In the genomic region with DNA sequence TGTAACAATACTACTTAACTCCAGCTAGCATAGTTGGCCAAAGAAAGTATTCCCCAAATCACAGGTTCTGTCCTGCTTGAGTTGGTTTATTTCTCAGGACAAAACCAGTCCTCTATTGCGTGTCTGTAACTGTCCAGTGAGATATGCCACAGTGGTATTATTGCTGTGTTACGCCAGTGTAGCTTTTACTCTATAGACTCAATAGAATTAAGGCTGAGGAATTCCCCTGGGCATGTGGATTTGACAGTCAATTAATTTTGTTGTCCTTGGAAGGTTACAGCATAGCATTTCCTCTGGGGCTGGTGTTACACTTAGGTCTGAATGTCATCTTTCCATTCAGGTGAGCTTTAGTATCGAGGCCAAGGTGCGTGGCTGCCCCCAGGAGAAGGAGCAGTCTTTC, we compare ENCODE assay signal across 31 mouse cellular contexts. TPM values are rescaled to one million over a fixed set of nuclear protein-coding genes. Genes with fewer than 3 reads are reported as not detected.
"Had no signal": no experiment of that assay in that cellular context is flagged by ENCODE, and none has a peak within 500 bp of the region (broad histone marks: within the 10 kb centered on the region; RNA-seq: fewer than 3 reads in every experiment).

No protein-coding gene starts in this region.

- H3K27ac ChIP-seq: heart, embryonic 10.5 days; hindbrain, embryonic 14.5 days; kidney, embryonic 15.5 days; kidney, postnatal 0 days; limb, embryonic 13.5 days; limb, embryonic 15.5 days; liver, embryonic 12.5 days had no signal

- H3K27me3 ChIP-seq: heart, embryonic 12.5 days; kidney, embryonic 15.5 days; limb, embryonic 13.5 days; limb, embryonic 15.5 days; liver, embryonic 12.5 days had no signal

- DNase-seq: gastrocnemius, postnatal 14 days; gastrocnemius, postnatal 36 days; heart, adult 18-20 months; heart, postnatal 10 days; heart, postnatal 4 days; kidney, adult 11 months; kidney, adult 2 months; kidney, adult 9 months; kidney, postnatal 14 days; kidney, postnatal 36 days; layer of hippocampus, adult 9-11 months; layer of hippocampus, postnatal 36 days had no signal

- H3K9me3 ChIP-seq: heart, embryonic 10.5 days; heart, embryonic 12.5 days; kidney, embryonic 15.5 days; limb, embryonic 13.5 days; limb, embryonic 15.5 days; liver, embryonic 12.5 days had no signal

- H3K36me3 ChIP-seq: kidney, embryonic 15.5 days; limb, embryonic 13.5 days; limb, embryonic 15.5 days; liver, embryonic 12.5 days had no signal

- ATAC-seq: hindbrain, embryonic 16.5 days; inflammation-experienced regulatory T-cells, adult 6 months; intestine, embryonic 16.5 days; liver, embryonic 12.5 days had no signal

- H3K4me3 ChIP-seq: heart, embryonic 10.5 days; heart, embryonic 12.5 days; kidney, embryonic 15.5 days; limb, embryonic 13.5 days; limb, embryonic 15.5 days; liver, embryonic 12.5 days had no signal

- H3K4me1 ChIP-seq: kidney, embryonic 15.5 days; limb, embryonic 13.5 days; limb, embryonic 15.5 days; liver, embryonic 12.5 days had no signal

RNA-seq across cellular contexts. Expression of a gene that starts 42.3 kb away (rescaled TPM):
- total RNA-seq: gastrocnemius, adult 18-20 months; gastrocnemius, postnatal 36 days; granulocyte monocyte progenitor cell, adult 5-6 weeks had no signal
- polyA plus RNA-seq: heart, embryonic 14.5 days; heart, embryonic 16.5 days; hindbrain, embryonic 11.5 days; large intestine, adult 2 months; limb, embryonic 11.5 days; limb, embryonic 13.5 days; limb, embryonic 15.5 days; liver, adult 2 months had no signal
